Mouse (Mus musculus) midbrain, postnatal 0 days (tissue): ENCODE results near the gene Tssk3. TPM values are rescaled to one million over a fixed set of nuclear protein-coding genes. Genes with fewer than 3 reads are reported as not detected.

Source experiments
- ATAC-seq: fragments of 200-750 bp; cut with Nextera tagmentation; 2 replicates; pipeline ENCODE4 v1.8.0; 2017; ENCODE audit warnings: moderate number of reproducible peaks, mild to moderate bottlenecking, moderate TSS enrichment, moderate library complexity; ENCODE audit not compliant: low FRiP score
- DNase-seq: peaks from one replicate; pipeline ENCODE4 v3.0.0-alpha.2; 2015; ENCODE audit warnings: low spot score
- H3K27ac ChIP-seq: fragments of 300-500 bp; sonication (generic); 2 replicates; pipeline ENCODE4 v1.5.1; 2014; ENCODE audit warnings: low read depth, mild to moderate bottlenecking, low read length, mixed read lengths
- H3K27me3 ChIP-seq: fragments of 300-500 bp; sonication (generic); 2 replicates; pipeline ENCODE4 v1.6.1; 2014; ENCODE audit warnings: low read length, control low read depth, mixed read lengths; ENCODE audit not compliant: insufficient read depth
- H3K36me3 ChIP-seq: fragments of 300-500 bp; sonication (generic); 2 replicates; pipeline ENCODE4 v1.6.1; 2014; ENCODE audit warnings: low read length, control low read depth, mixed read lengths; ENCODE audit not compliant: insufficient read depth
- H3K4me1 ChIP-seq: fragments of 300-500 bp; sonication (generic); 2 replicates; pipeline ENCODE4 v1.6.1; 2014; ENCODE audit warnings: mild to moderate bottlenecking, control low read depth, antibody characterized with exemption, low read length, mixed read lengths; ENCODE audit not compliant: insufficient read depth
- H3K4me2 ChIP-seq: fragments of 300-500 bp; sonication (generic); 2 replicates; pipeline ENCODE4 v1.6.1; 2014; ENCODE audit warnings: low read depth, mild to moderate bottlenecking, low read length, mixed read lengths; ENCODE audit not compliant: poor library complexity, severe bottlenecking
- H3K4me3 ChIP-seq: fragments of 300-500 bp; sonication (generic); 2 replicates; pipeline ENCODE4 v1.5.1; 2014; ENCODE audit warnings: low read depth, mild to moderate bottlenecking, low read length, moderate library complexity
- H3K9ac ChIP-seq: fragments of 300-500 bp; sonication (generic); replicated peaks from 2 replicates; pipeline ENCODE4 v1.6.1; 2014; ENCODE audit warnings: mild to moderate bottlenecking, low read length, moderate library complexity, mixed read lengths; ENCODE audit not compliant: poor library complexity, severe bottlenecking
- H3K9me3 ChIP-seq: fragments of 300-500 bp; sonication (generic); 2 replicates; pipeline ENCODE4 v1.6.1; 2016; ENCODE audit warnings: low read length, control low read depth
- CTCF ChIP-seq: IDR thresholded peaks from 2 replicates; pipeline ENCODE4 v1.5.1; 2016; ENCODE audit warnings: antibody characterized with exemption, mild to moderate bottlenecking
- WGBS: fragments of 180-500 bp; shearing (Covaris S2); extraction: QIAGEN DNeasy Blood & Tissue Kit; methylation state at CpG from one replicate; pipeline ENCODE4 v1.1.7; 2014; 5-methylcytosine and 5-hydroxymethylcytosine counted together
- polyA plus RNA-seq: library from polyadenylated mRNA; unstranded; fragments of >200 nt; fragmentation: Nextera tagmentation; extraction: Ambion mirVana; gene quantifications from 2 replicates; pipeline ENCODE4 v1.2.1, GENCODE M21; 2015
- total RNA-seq: library from RNA; depleted of rRNA; stranded (reverse); fragments of >200 nt; gene quantifications from 2 replicates; pipeline ENCODE4 v1.2.3, GENCODE M21; 2014

Gene Tssk3
- total and polyA plus RNA-seq, 2 experiments from 2014 or later = 0.16 to 1.7 TPM

DNA sequence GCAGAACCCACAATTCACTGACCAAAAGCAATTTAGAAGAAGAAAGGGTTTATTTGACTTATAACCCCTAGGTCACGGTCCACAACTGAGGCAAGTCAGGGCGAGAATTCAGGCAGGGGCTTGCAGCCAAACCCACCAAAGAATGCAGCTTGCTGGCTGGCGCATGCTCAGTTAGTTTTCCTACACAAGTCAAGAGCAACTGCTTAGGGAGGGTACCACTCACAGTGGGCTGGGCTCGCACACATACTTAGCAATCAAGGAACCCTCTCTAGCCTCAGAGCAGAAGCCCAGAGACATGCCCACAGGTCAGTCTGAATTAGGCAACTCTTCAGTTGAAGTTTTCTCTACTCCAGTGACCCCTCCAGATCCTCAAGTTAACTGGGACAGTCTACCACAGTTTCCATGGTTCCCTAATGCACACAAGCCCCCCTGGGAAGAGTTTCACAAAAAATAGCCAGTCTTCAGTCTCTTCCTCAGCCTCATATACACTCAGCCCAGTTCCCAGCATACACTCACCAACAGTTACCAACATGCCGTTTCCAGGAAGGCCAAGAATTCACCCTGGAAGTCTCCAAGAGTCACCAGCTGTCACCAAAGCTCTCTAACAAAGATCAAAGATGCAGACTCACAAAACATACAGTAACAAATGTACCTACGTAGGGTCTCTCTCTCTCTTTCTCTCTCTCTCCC, 20.0 kb upstream of the Tssk3 start:
- Histone ChIP-seq H3K4me2 (no peak overlapping the region), H3K27ac (no peak overlapping the region; the same call in 1 of the 2 replicates), H3K9ac (no peak overlapping the region), H3K4me3 (no peak overlapping the region), H3K9me3 (no peaks in the 10 kb centered on the region), H3K36me3 (no peaks in the 10 kb centered on the region), H3K4me1 (no peaks in the 10 kb centered on the region; the same call in 1 of the 2 replicates), H3K27me3 (no peaks in the 10 kb centered on the region)
- WGBS = 41% methylated on average over 6 of the region's 6 CpGs
- DNase-seq (peak; percentile 57), ATAC-seq (no peak)
- no peak for TF ChIP-seq CTCF

GRCm38 (mm10) chr4:129509650-129510049, 18.8 kb upstream of the Tssk3 start:
- 73% methylated on average over 3 of the region's 3 CpGs for WGBS
- Histone ChIP-seq H3K9me3 (no peaks in the 10 kb centered on the region), H3K36me3 (no peaks in the 10 kb centered on the region), H3K4me3 (no peak overlapping the region), H3K27me3 (no peaks in the 10 kb centered on the region), H3K4me2 (no peak overlapping the region), H3K9ac (no peak overlapping the region), H3K27ac (no peak overlapping the region), H3K4me1 (no peaks in the 10 kb centered on the region; the same call in 1 of the 2 replicates)
- DNase-seq (no peak), ATAC-seq (no peak)
- no peak for TF ChIP-seq CTCF

DNA sequence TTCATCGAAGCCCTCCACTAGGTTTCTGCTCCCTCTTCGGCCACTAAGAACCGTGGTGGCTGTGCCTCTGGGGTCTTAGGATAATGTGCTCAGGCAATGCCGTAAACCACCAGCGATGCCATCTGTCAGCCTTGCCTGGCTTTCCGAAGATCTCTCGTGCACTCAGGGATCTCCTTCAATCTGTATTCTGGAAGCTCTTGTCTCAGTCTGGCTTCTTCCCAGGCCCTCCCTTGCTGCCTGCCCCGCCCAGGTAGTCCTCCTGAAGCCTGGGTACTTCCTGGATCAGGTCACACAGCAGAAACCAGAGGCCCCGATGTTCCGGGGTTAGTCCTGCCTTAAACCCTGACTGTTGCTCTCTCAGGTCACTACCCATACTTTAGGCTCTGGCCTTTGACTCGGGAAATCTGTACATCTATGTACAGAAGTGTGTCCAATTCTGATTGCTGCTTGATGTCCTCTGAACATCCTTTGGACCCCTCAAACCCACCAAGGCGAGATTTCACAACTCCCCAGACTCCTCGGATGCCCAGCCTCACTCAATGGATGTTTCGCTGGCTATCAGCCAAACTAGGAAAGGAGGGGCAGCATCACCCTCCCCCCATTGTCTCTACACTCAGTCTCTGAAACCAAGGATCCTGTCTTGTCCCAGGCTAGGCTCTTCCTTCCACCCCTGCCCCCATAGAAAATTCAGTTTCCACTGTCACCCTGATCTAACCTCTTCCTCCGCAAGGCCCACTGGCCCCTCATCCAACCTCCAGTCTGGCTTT, 18.2 kb upstream of the Tssk3 start:
- no peaks in the 10 kb centered on the region for H3K36me3 ChIP-seq
- WGBS = 50% methylated on average over 15 of the region's 15 CpGs
- no peak overlapping the region for H3K4me2 ChIP-seq
- no peak overlapping the region for H3K9ac ChIP-seq
- TF ChIP-seq CTCF = no peak
- no peak overlapping the region for H3K27ac ChIP-seq
- no peaks in the 10 kb centered on the region; the same call in 1 of the 2 replicates for H3K4me1 ChIP-seq
- H3K9me3 ChIP-seq = no peaks in the 10 kb centered on the region
- peak; percentile 55 for DNase-seq
- no peak overlapping the region for H3K4me3 ChIP-seq
- no peaks in the 10 kb centered on the region for H3K27me3 ChIP-seq
- no peak for ATAC-seq

DNA sequence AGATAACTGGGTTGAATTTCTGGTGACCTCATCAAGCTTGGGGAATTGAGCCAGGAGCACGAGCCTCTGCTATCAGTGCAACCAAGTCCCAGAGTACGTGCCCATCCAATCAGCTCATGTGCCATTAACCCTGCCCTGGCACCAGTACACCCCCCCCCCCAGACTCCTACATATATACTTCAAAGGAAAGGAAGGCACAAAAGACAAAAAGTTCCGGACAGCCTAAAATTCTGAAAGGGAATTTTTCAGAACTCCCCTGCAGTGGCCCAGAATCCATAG, 17.4 kb upstream of the Tssk3 start:
- WGBS = 80% methylated on average over 3 of the region's 3 CpGs
- no peak overlapping the region for H3K9ac ChIP-seq
- H3K9me3 ChIP-seq = no peaks in the 10 kb centered on the region
- H3K4me1 ChIP-seq = no peaks in the 10 kb centered on the region; the same call in 1 of the 2 replicates
- H3K4me2 ChIP-seq = no peak overlapping the region
- H3K4me3 ChIP-seq = no peak overlapping the region
- ATAC-seq (no peak), DNase-seq (no peak)
- no peaks in the 10 kb centered on the region for H3K27me3 ChIP-seq
- H3K27ac ChIP-seq = no peak overlapping the region
- no peak for TF ChIP-seq CTCF
- no peaks in the 10 kb centered on the region for H3K36me3 ChIP-seq

- TF ChIP-seq CTCF = no peak
Observed at GRCm38 (mm10) chr4:129507434-129508236, 16.8 kb upstream of the Tssk3 start.

GRCm38 (mm10) chr4:129505511-129505910, 14.7 kb upstream of the Tssk3 start:
- H3K4me3 ChIP-seq = no peak overlapping the region
- no peak for DNase-seq
- no peaks in the 10 kb centered on the region for H3K9me3 ChIP-seq
- no peak for ATAC-seq
- H3K4me1 ChIP-seq = no peaks in the 10 kb centered on the region
- TF ChIP-seq CTCF = no peak
- H3K27me3 ChIP-seq = no peaks in the 10 kb centered on the region
- no peaks in the 10 kb centered on the region for H3K36me3 ChIP-seq
- no peak overlapping the region for H3K27ac ChIP-seq
- 79% methylated on average over 3 of the region's 3 CpGs for WGBS
- H3K9ac ChIP-seq = no peak overlapping the region
- no peak overlapping the region for H3K4me2 ChIP-seq

More at GRCm38 (mm10) chr4:129507434-129508236, 16.8 kb upstream of the Tssk3 start:
- no peak overlapping the region for H3K4me3 ChIP-seq
- no peak overlapping the region for H3K27ac ChIP-seq
- no peak overlapping the region for H3K9ac ChIP-seq
- H3K36me3 ChIP-seq = no peaks in the 10 kb centered on the region
- WGBS = 74% methylated on average over 9 of the region's 10 CpGs
- H3K4me2 ChIP-seq = no peak overlapping the region
- H3K9me3 ChIP-seq = no peaks in the 10 kb centered on the region
- H3K4me1 ChIP-seq = no peaks in the 10 kb centered on the region; the same call in 1 of the 2 replicates
- no peaks in the 10 kb centered on the region for H3K27me3 ChIP-seq
- DNase-seq (no peak), ATAC-seq (no peak)
